Mouse (Mus musculus): ENCODE data around the gene Phgdh. TPM values are rescaled to one million over a fixed set of nuclear protein-coding genes. Genes with fewer than 3 reads are reported as not detected.

The Phgdh gene
- polyA plus RNA-seq, 1 experiment, result 3.6 TPM

- Histone ChIP-seq H3K9me3 (ENCODE audit: control insufficient read depth, low read length) (no peaks in the 10 kb centered on the region), H3K4me3 (replicated peaks) (no peak overlapping the region), H3K4me1 (ENCODE audit: control insufficient read depth) (no peaks in the 10 kb centered on the region), H3K36me3 (ENCODE audit: control insufficient read depth) (peaks cover 32% of the 10 kb centered on the region), H3K27me3 (ENCODE audit: control insufficient read depth) (no peaks in the 10 kb centered on the region)
- TF ChIP-seq TAL1 (IDR thresholded peaks at IDR 0.05; ENCODE audit: low read length) (no peak), GATA1 (IDR thresholded peaks at IDR 0.05; ENCODE audit: low read length) (no peak)
These were observed 26.3 kb downstream of the Phgdh start for GRCm38 (mm10) chr3:98313294-98314155.

- TF ChIP-seq GATA1 (IDR thresholded peaks at IDR 0.05; ENCODE audit: low read length) (no peak), TAL1 (IDR thresholded peaks at IDR 0.05; ENCODE audit: low read length) (no peak)
- H3K27me3 ChIP-seq (ENCODE audit: control insufficient read depth), result no peaks in the 10 kb centered on the region
- peaks cover 25% of the 10 kb centered on the region for H3K36me3 ChIP-seq (ENCODE audit: control insufficient read depth)
- H3K4me1 ChIP-seq (ENCODE audit: control insufficient read depth), result no peaks in the 10 kb centered on the region
- H3K9me3 ChIP-seq (ENCODE audit: control insufficient read depth, low read length), result no peaks in the 10 kb centered on the region; the same call in 1 of the 2 replicates
- no peak overlapping the region for H3K4me3 ChIP-seq (replicated peaks)
These were observed 26.9 kb downstream of the Phgdh start for GRCm38 (mm10) chr3:98312867-98313266.

GRCm38 (mm10) chr3:98310456-98310855, 29.3 kb downstream of the Phgdh start:
- Histone ChIP-seq H3K36me3 (ENCODE audit: control insufficient read depth) (peaks cover 13% of the 10 kb centered on the region), H3K4me1 (ENCODE audit: control insufficient read depth) (no peaks in the 10 kb centered on the region), H3K27me3 (ENCODE audit: control insufficient read depth) (no peaks in the 10 kb centered on the region), H3K9me3 (ENCODE audit: control insufficient read depth, low read length) (no peaks in the 10 kb centered on the region; the same call in 1 of the 2 replicates), H3K4me3 (replicated peaks) (no peak overlapping the region)
- TF ChIP-seq GATA1 (IDR thresholded peaks at IDR 0.05; ENCODE audit: low read length) (no peak), TAL1 (IDR thresholded peaks at IDR 0.05; ENCODE audit: low read length) (no peak)

GRCm38 (mm10) chr3:98308606-98309005, 31.2 kb downstream of the Phgdh start:
- H3K4me1 ChIP-seq (ENCODE audit: control insufficient read depth), result no peaks in the 10 kb centered on the region
- H3K9me3 ChIP-seq (ENCODE audit: control insufficient read depth, low read length), result no peaks in the 10 kb centered on the region; the same call in 1 of the 2 replicates
- TF ChIP-seq TAL1 (IDR thresholded peaks at IDR 0.05; ENCODE audit: low read length) (no peak), GATA1 (IDR thresholded peaks at IDR 0.05; ENCODE audit: low read length) (no peak)
- H3K27me3 ChIP-seq (ENCODE audit: control insufficient read depth), result no peaks in the 10 kb centered on the region
- no peak overlapping the region for H3K4me3 ChIP-seq (replicated peaks)
- H3K36me3 ChIP-seq (ENCODE audit: control insufficient read depth), result peaks cover 3% of the 10 kb centered on the region; the same call in 1 of the 2 replicates

- Histone ChIP-seq H3K4me1 (ENCODE audit: control insufficient read depth) (no peaks in the 10 kb centered on the region), H3K4me3 (replicated peaks) (no peak overlapping the region), H3K36me3 (ENCODE audit: control insufficient read depth) (peaks cover 3% of the 10 kb centered on the region; the same call in 1 of the 2 replicates), H3K9me3 (ENCODE audit: control insufficient read depth, low read length) (no peaks in the 10 kb centered on the region), H3K27me3 (ENCODE audit: control insufficient read depth) (no peaks in the 10 kb centered on the region)
- TF ChIP-seq TAL1 (IDR thresholded peaks at IDR 0.05; ENCODE audit: low read length), result no peak
- no peak for TF ChIP-seq GATA1 (IDR thresholded peaks at IDR 0.05; ENCODE audit: low read length)
These were observed 38.0 kb downstream of the Phgdh start for GRCm38 (mm10) chr3:98301761-98302160.

- H3K4me3 ChIP-seq (replicated peaks), result no peak overlapping the region
- TF ChIP-seq TAL1 (IDR thresholded peaks at IDR 0.05; ENCODE audit: low read length) (no peak), GATA1 (IDR thresholded peaks at IDR 0.05; ENCODE audit: low read length) (no peak)
- peaks cover 6% of the 10 kb centered on the region; the same call in 1 of the 2 replicates for H3K36me3 ChIP-seq (ENCODE audit: control insufficient read depth)
- H3K27me3 ChIP-seq (ENCODE audit: control insufficient read depth), result no peaks in the 10 kb centered on the region
- no peaks in the 10 kb centered on the region for H3K9me3 ChIP-seq (ENCODE audit: control insufficient read depth, low read length)
- no peaks in the 10 kb centered on the region for H3K4me1 ChIP-seq (ENCODE audit: control insufficient read depth)
These were observed 39.5 kb downstream of the Phgdh start for GRCm38 (mm10) chr3:98300266-98300665.

- no peak overlapping the region for H3K4me3 ChIP-seq (replicated peaks)
- peaks cover 6% of the 10 kb centered on the region; the same call in 1 of the 2 replicates for H3K36me3 ChIP-seq (ENCODE audit: control insufficient read depth)
- no peaks in the 10 kb centered on the region for H3K27me3 ChIP-seq (ENCODE audit: control insufficient read depth)
- no peaks in the 10 kb centered on the region for H3K4me1 ChIP-seq (ENCODE audit: control insufficient read depth)
- H3K9me3 ChIP-seq (ENCODE audit: control insufficient read depth, low read length), result no peaks in the 10 kb centered on the region
- TF ChIP-seq TAL1 (IDR thresholded peaks at IDR 0.05; ENCODE audit: low read length) (no peak), GATA1 (IDR thresholded peaks at IDR 0.05; ENCODE audit: low read length) (no peak)
These were observed 40.2 kb downstream of the Phgdh start for GRCm38 (mm10) chr3:98299391-98300100.

- Histone ChIP-seq H3K9me3 (ENCODE audit: control insufficient read depth, low read length) (no peaks in the 10 kb centered on the region; the same call in 1 of the 2 replicates), H3K27me3 (ENCODE audit: control insufficient read depth) (no peaks in the 10 kb centered on the region), H3K4me1 (ENCODE audit: control insufficient read depth) (no peaks in the 10 kb centered on the region), H3K4me3 (replicated peaks) (no peak overlapping the region), H3K36me3 (ENCODE audit: control insufficient read depth) (peaks cover 8% of the 10 kb centered on the region; the same call in 1 of the 2 replicates)
- TF ChIP-seq GATA1 (IDR thresholded peaks at IDR 0.05; ENCODE audit: low read length) (no peak), TAL1 (IDR thresholded peaks at IDR 0.05; ENCODE audit: low read length) (no peak)
These were observed 43.8 kb downstream of the Phgdh start for GRCm38 (mm10) chr3:98295965-98296364.

GRCm38 (mm10) chr3:98291044-98291443, 48.7 kb downstream of the Phgdh start:
- Histone ChIP-seq H3K27me3 (ENCODE audit: control insufficient read depth) (no peaks in the 10 kb centered on the region), H3K4me1 (ENCODE audit: control insufficient read depth) (no peaks in the 10 kb centered on the region), H3K4me3 (replicated peaks) (no peak overlapping the region), H3K36me3 (ENCODE audit: control insufficient read depth) (peaks cover 9% of the 10 kb centered on the region; the same call in 1 of the 2 replicates), H3K9me3 (ENCODE audit: control insufficient read depth, low read length) (no peaks in the 10 kb centered on the region; the same call in 1 of the 2 replicates)
- TF ChIP-seq GATA1 (IDR thresholded peaks at IDR 0.05; ENCODE audit: low read length) (no peak), TAL1 (IDR thresholded peaks at IDR 0.05; ENCODE audit: low read length) (no peak)

Measured in erythroblast, embryonic 14.5 days (primary cell).